Mouse (Mus musculus) heart, embryonic 10.5 days (tissue): ENCODE measurements around the gene Zmym2. TPM values are rescaled to one million over a fixed set of nuclear protein-coding genes. Genes with fewer than 3 reads are reported as not detected.

Experiments used
- DNase-seq: peaks from one replicate; pipeline ENCODE4 v3.0.0-alpha.2; 2017; ENCODE audit warnings: low spot score
- H3K27ac ChIP-seq: fragments of 300-500 bp; sonication (generic); 2 replicates; pipeline ENCODE4 v1.5.1; 2016; ENCODE audit warnings: mild to moderate bottlenecking
- H3K27me3 ChIP-seq: fragments of 300-500 bp; sonication (generic); 2 replicates; pipeline ENCODE4 v1.6.1; 2016; ENCODE audit warnings: mild to moderate bottlenecking; ENCODE audit not compliant: poor library complexity, insufficient read depth, severe bottlenecking
- H3K36me3 ChIP-seq: fragments of 300-500 bp; sonication (generic); 2 replicates; pipeline ENCODE4 v1.6.1; 2016; ENCODE audit warnings: mild to moderate bottlenecking, moderate library complexity
- H3K4me1 ChIP-seq: fragments of 300-500 bp; sonication (generic); 2 replicates; pipeline ENCODE4 v1.6.1; 2016; ENCODE audit warnings: mild to moderate bottlenecking
- H3K4me3 ChIP-seq: fragments of 300-500 bp; sonication (generic); 2 replicates; pipeline ENCODE4 v1.5.1; 2016; ENCODE audit warnings: mild to moderate bottlenecking, moderate library complexity
- H3K9me3 ChIP-seq: fragments of 300-500 bp; sonication (generic); 2 replicates; pipeline ENCODE4 v1.6.1; 2016; ENCODE audit warnings: mild to moderate bottlenecking, moderate library complexity
- WGBS: fragments of 180-500 bp; shearing (Covaris S2); methylation state at CpG from one replicate; pipeline ENCODE4 v1.1.7; 2016; 5-methylcytosine and 5-hydroxymethylcytosine counted together
- polyA plus RNA-seq: library from polyadenylated mRNA; unstranded; fragments of >200 nt; fragmentation: Nextera tagmentation; extraction: Ambion mirVana; gene quantifications from 2 replicates; pipeline ENCODE4 v1.2.1, GENCODE M21; 2016

Gene Zmym2
- polyA plus RNA-seq, 1 experiment from 2014 or later, result 44.4 TPM

DNA sequence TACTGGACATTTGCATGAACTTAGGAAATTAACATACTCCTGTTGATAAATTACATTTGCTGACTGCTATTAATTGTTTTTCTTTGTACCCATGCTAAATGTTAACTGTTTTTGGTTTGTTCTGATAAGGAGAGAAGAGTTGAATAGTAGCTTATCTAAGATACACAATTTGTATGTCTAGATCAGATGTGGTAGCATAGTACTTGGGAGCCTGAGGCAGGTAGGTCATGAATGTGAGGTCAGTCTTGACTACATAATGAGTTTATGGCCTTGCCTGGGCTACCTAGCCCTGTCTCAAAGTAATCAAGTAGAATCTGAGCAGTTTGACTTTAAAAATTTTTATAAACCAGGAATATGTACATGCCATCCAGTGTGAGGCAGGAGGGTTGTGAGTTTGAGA lies 67.9 kb downstream of the Zmym2 start:
- Histone ChIP-seq H3K4me3 (no peak overlapping the region), H3K27ac (no peak overlapping the region), H3K27me3 (no peaks in the 10 kb centered on the region), H3K36me3 (peaks cover 74% of the 10 kb centered on the region), H3K9me3 (no peaks in the 10 kb centered on the region), H3K4me1 (no peaks in the 10 kb centered on the region)
- DNase-seq, result no peak

DNA sequence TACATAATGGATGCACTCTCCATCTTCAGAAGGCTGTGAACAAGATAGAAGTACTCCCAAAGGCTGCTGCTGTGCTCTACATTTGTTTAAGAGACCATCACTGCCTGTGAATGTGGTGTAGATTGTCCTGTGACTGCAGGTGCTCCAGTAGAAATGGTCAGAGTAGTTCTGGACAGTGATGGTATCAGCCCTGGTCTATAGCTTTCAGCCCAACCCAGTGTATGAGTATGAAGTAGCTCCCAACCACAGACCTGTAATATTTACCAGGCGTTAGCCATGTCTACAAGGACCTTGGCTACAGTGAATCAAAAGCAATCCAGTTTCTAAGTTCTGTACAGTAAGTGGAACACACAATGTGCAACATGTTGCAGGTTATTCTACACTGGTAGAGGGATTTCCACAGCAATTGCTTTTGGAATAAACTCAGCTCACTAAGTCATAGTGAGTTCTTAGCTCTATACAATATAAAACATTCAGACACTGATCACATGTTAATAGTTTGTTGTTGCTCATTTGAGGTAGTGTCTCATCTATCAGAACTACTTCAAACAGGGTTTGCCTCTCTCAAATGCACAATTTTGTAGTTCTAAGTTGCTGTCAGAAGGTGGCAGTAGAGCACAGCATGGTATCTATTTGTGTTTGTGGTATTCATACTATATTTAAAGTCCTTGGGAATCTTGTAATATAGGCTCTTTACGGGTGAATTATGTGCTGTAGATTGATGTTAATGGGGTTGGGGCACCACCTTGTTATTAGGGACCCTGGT lies 77.7 kb downstream of the Zmym2 start:
- Histone ChIP-seq H3K4me1 (no peaks in the 10 kb centered on the region; the same call in 1 of the 2 replicates), H3K27ac (no peak overlapping the region), H3K4me3 (no peak overlapping the region), H3K27me3 (no peaks in the 10 kb centered on the region), H3K9me3 (no peaks in the 10 kb centered on the region), H3K36me3 (peaks cover 8% of the 10 kb centered on the region; the same call in 1 of the 2 replicates)
- DNase-seq, result no peak
- WGBS, result 57% methylated on average over 2 of the region's 2 CpGs

DNA sequence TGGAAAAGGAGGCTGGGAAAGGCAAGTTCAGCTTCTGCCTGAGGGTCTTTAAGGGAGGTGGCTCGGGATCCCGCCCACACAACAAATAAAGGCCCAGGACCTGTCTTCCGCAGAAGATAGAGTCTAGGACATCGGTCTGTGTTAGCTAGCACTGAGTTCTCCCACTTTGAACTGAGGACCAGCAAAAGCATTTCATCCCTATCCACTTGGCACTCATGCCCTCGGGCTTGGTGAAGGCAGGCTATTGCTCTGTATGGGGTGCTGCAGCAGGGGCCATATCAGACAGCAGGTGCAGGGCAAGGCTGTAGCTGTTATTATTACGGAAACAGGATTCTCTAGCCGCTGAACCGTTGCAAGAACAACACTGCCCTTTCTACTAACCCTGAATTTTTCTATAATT lies 83.2 kb downstream of the Zmym2 start:
- no peaks in the 10 kb centered on the region for H3K27me3 ChIP-seq
- no peak overlapping the region for H3K27ac ChIP-seq
- H3K36me3 ChIP-seq, result no peaks in the 10 kb centered on the region
- no peaks in the 10 kb centered on the region for H3K9me3 ChIP-seq
- WGBS, result 79% methylated on average over 8 of the region's 8 CpGs
- no peak for DNase-seq
- no peak overlapping the region for H3K4me3 ChIP-seq
- no peaks in the 10 kb centered on the region for H3K4me1 ChIP-seq

DNA sequence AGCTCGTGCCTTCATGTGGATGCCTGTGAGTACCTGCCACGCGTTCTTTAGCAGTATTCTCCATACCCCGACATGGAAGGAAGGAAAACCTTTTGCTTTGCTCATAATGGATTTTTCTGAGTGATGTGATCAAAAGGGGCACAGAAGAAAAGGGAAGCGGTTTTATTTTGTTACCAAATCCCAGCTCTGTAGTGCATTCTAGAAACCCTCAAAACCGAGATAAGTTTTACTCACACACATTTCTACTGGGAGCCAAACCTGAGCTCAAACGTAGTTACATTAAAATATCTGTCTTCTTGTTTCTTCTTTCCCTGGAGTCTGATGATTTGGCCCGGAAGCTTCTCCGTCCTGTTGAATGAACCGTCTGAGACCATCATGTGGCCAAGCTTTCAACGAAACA lies 83.7 kb downstream of the Zmym2 start:
- DNase-seq, result no peak
- H3K9me3 ChIP-seq, result no peaks in the 10 kb centered on the region
- WGBS, result 65% methylated on average over 11 of the region's 11 CpGs
- no peaks in the 10 kb centered on the region for H3K27me3 ChIP-seq
- no peak overlapping the region for H3K27ac ChIP-seq
- H3K4me3 ChIP-seq, result no peak overlapping the region
- no peaks in the 10 kb centered on the region for H3K36me3 ChIP-seq
- no peaks in the 10 kb centered on the region for H3K4me1 ChIP-seq

DNA sequence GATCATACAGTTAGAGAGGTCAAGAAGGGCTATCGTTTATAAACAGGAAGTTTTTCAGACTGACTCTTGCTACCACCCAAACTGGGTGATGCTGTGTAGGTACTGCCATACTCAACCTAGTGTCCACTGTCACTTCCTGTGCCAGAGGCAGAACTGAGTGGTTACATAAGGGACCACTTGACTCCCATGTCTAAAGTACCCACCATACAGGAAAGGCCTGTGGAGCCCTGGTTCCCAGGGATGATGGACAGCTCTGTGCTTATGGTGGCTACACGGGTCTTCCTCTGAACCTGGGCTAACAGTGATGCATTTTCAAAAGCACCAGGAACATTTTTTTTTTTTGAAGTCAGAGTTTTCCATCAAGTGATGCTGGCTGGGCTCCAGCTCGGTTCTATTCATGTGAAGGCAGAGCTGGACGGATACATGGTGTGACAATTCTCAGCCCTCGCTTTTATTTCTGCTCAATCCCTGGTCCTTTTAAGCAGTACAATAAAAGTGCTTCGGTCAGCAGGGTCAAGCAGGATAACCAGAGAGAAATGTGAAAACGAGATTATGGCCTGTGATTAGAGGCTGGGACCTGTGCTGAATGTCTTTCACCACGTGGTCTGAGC lies 91.7 kb downstream of the Zmym2 start:
- Histone ChIP-seq H3K27ac (no peak overlapping the region), H3K36me3 (no peaks in the 10 kb centered on the region), H3K4me3 (no peak overlapping the region), H3K4me1 (no peaks in the 10 kb centered on the region), H3K27me3 (no peaks in the 10 kb centered on the region), H3K9me3 (no peaks in the 10 kb centered on the region)
- no peak for DNase-seq
- 56% methylated on average over 8 of the region's 8 CpGs for WGBS

DNA sequence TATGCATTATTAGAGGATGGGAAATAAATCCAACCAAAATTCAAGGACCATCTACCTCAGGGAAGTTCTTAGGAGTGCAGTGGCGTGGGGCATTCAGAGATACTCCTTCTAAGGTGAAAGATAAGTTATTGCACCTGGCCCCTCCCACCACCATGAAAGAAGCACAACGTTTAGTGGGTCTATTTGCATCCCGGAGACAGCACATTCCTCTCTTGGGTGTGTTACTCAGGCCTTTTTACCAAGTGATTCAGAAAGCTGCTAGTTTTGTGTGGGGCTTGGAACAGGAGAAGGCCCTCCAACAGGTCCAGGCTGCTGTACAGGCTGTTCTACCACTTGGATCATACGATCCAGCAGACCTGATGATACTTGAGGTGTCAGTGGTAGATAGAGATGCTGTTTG lies 102.2 kb downstream of the Zmym2 start:
- Histone ChIP-seq H3K4me1 (no peaks in the 10 kb centered on the region), H3K36me3 (no peaks in the 10 kb centered on the region), H3K4me3 (no peak overlapping the region), H3K9me3 (no peaks in the 10 kb centered on the region), H3K27me3 (no peaks in the 10 kb centered on the region), H3K27ac (no peak overlapping the region)
- no peak for DNase-seq
- 75% methylated on average over 4 of the region's 4 CpGs for WGBS

Other genes with a start within 250 kb of the Zmym2 start
- gene Mphosph8, start 218.4 kb upstream of the Zmym2 start, polyA plus RNA-seq, result 22.6 and 37.0 TPM in 2 replicates
- gene Pspc1, start 108.3 kb upstream of the Zmym2 start, polyA plus RNA-seq, result 28.3 and 29.2 TPM in 2 replicates
- 16.2 and 21.3 TPM in 2 replicates for gene Zmym5, start 74.9 kb upstream of the Zmym2 start, polyA plus RNA-seq
- 2.5 and 4.0 TPM in 2 replicates for gene Gja3, start 171.4 kb downstream of the Zmym2 start, polyA plus RNA-seq
- gene Gjb2, start 218.0 kb downstream of the Zmym2 start, polyA plus RNA-seq, result 1.0 and 4.0 TPM in 2 replicates
- gene Gm4491, start 229.2 kb downstream of the Zmym2 start, polyA plus RNA-seq, result not detected in 2 replicates
- gene Gjb6, start 247.0 kb downstream of the Zmym2 start, polyA plus RNA-seq, result 0.15 and 0.89 TPM in 2 replicates